Mouse (Mus musculus) forebrain, embryonic 12.5 days (tissue): Measurements from ENCODE around the gene Rpl9-ps1. TPM values are rescaled to one million over a fixed set of nuclear protein-coding genes. Genes with fewer than 3 reads are reported as not detected.

Experiments used
- ATAC-seq: fragments of 200-750 bp; cut with Nextera tagmentation; 2 replicates; pipeline ENCODE4 v1.8.0; 2017; ENCODE audit warnings: moderate TSS enrichment; ENCODE audit not compliant: low FRiP score
- H3K27ac ChIP-seq: fragments of 300-500 bp; sonication (generic); 2 replicates; pipeline ENCODE4 v1.5.1; 2016; ENCODE audit warnings: mild to moderate bottlenecking
- H3K27me3 ChIP-seq: fragments of 300-500 bp; sonication (generic); 2 replicates; pipeline ENCODE4 v1.6.1; 2016; ENCODE audit warnings: mild to moderate bottlenecking
- H3K36me3 ChIP-seq: fragments of 300-500 bp; sonication (generic); replicated peaks from 2 replicates; pipeline ENCODE4 v1.6.1; 2016; ENCODE audit warnings: mild to moderate bottlenecking
- H3K4me1 ChIP-seq: fragments of 300-500 bp; sonication (generic); 2 replicates; pipeline ENCODE4 v1.6.1; 2016
- H3K4me2 ChIP-seq: fragments of 300-500 bp; sonication (generic); 2 replicates; pipeline ENCODE4 v1.6.1; 2016; ENCODE audit warnings: mild to moderate bottlenecking, moderate library complexity
- H3K4me3 ChIP-seq: fragments of 300-500 bp; sonication (generic); replicated peaks from 2 replicates; pipeline ENCODE4 v1.5.1; 2016; ENCODE audit warnings: mild to moderate bottlenecking
- H3K9ac ChIP-seq: fragments of 300-500 bp; sonication (generic); 2 replicates; pipeline ENCODE4 v1.6.1; 2016; ENCODE audit warnings: mild to moderate bottlenecking
- H3K9me3 ChIP-seq: fragments of 300-500 bp; sonication (generic); 2 replicates; pipeline ENCODE4 v1.6.1; 2016
- whole genome bisulfite sequencing: fragments of 180-500 bp; shearing (Covaris S2); methylation state at CpG from one replicate; pipeline ENCODE4 v1.1.7; 2016; 5-methylcytosine and 5-hydroxymethylcytosine counted together
- polyA plus RNA-seq: library from polyadenylated mRNA; unstranded; fragments of >200 nt; fragmentation: Nextera tagmentation; extraction: Ambion mirVana; gene quantifications from 2 replicates; pipeline ENCODE4 v1.2.1, GENCODE M21; 2016

Rpl9-ps1 gene
- polyA plus RNA-seq, 1 experiment from 2014 or later = not detected

DNA sequence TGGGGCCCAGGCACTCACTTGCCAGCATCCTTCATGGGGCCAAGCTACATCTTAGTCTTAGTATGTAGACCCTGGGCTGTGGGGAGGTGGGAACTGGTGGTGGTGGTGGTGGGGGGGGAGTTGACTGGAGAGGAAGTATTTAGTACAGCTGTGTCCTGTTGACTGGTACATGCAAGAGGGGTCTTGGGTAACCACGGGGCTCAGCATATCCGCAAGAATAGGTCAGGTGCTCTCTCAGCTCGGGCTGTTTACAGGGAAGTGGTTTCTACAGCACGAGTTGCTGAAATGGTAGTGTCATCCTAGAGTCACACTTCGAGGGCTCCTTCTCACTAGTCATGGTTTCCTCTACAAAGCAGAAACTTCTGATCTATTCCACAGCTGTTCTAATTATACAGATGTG lies 5.3 kb downstream of the Rpl9-ps1 start:
- no peaks in the 10 kb centered on the region for H3K27me3 ChIP-seq
- WGBS = 89% methylated on average over 5 of the region's 5 CpGs

DNA sequence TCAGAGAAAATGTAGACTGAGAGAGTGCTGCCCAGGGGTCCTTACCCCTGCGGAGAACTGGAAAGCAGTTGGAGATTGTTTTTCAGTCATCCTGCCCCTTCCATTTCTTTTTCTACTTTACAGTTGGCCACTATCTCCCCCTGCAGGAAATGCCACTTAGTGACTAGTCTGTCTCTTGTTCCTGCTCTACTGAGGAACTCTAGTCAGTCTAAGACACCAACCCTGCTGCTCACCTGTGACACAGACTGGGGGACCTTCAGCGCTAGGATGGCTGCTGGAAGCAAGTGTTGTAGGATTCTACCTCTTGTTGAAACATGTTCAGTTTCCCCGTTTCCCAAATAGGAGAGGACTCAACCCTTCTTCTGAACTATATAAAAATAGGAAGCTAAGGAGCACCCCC lies 5.9 kb downstream of the Rpl9-ps1 start:
- no peak for ATAC-seq
- H3K36me3 ChIP-seq = no peaks in the 10 kb centered on the region
- H3K4me1 ChIP-seq = no peaks in the 10 kb centered on the region
- H3K9ac ChIP-seq = no peak overlapping the region
- WGBS = 65% methylated on average over 3 of the region's 3 CpGs
- H3K4me3 ChIP-seq = no peak overlapping the region
- H3K27ac ChIP-seq = no peak overlapping the region
- H3K27me3 ChIP-seq = no peaks in the 10 kb centered on the region
- H3K9me3 ChIP-seq = no peaks in the 10 kb centered on the region
- no peak overlapping the region for H3K4me2 ChIP-seq

More for the DNA sequence above, 5.3 kb downstream of the Rpl9-ps1 start:
- no peak overlapping the region for H3K9ac ChIP-seq
- H3K4me3 ChIP-seq = no peak overlapping the region
- no peak overlapping the region for H3K4me2 ChIP-seq
- H3K4me1 ChIP-seq = no peaks in the 10 kb centered on the region
- no peaks in the 10 kb centered on the region for H3K36me3 ChIP-seq
- H3K27ac ChIP-seq = no peak overlapping the region
- H3K9me3 ChIP-seq = no peaks in the 10 kb centered on the region
- no peak for ATAC-seq

DNA sequence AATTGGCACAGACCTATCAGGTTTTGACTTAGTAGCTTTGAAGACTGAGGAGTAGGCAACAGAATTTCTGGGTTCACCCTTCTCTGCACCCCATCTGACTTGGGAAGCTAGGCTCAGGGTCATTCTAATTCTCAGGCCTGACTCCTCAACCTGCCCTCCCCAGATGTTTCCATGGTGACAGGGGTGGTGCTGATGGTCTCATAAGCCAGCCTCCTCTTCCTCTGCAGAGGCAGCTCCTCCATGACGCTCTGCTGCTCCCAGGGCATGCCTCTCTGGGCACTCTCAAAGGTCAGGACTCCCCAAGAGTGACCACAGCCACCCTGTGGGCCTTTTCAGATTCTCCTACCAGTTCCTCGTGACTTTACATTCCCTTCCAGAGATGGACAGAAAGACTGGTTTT lies 6.5 kb downstream of the Rpl9-ps1 start:
- Histone ChIP-seq H3K9me3 (no peaks in the 10 kb centered on the region), H3K4me1 (no peaks in the 10 kb centered on the region), H3K4me2 (no peak overlapping the region), H3K36me3 (no peaks in the 10 kb centered on the region), H3K9ac (no peak overlapping the region), H3K27ac (no peak overlapping the region), H3K4me3 (no peak overlapping the region), H3K27me3 (no peaks in the 10 kb centered on the region)
- 56% methylated on average over 2 of the region's 2 CpGs for WGBS
- no peak for ATAC-seq

DNA sequence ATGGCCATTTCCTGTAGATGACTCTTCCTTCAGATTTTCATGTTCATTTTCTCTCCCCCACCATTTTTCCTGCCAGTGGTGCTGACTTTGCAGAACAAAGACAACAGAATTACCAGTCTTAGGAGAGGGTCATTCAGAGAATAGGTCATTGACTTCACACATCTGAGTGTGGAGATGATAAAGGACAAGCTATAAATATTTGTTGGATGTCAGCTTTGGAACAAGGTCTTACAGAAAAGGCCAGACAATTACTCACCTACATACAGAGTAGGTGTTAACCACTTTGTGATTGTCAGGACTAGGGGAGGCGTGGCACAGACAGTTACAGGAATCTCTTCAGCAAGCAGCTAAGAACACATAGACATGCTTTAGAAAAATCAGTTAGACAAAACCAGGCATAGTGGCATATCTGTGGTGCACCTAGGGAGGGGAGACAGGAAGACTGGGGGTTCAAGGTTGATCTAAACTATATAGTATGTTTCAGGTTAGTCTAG lies 8.6 kb downstream of the Rpl9-ps1 start:
- Histone ChIP-seq H3K4me2 (no peak overlapping the region), H3K9ac (no peak overlapping the region), H3K27me3 (no peaks in the 10 kb centered on the region), H3K9me3 (no peaks in the 10 kb centered on the region), H3K36me3 (no peaks in the 10 kb centered on the region), H3K4me3 (no peak overlapping the region), H3K27ac (no peak overlapping the region), H3K4me1 (no peaks in the 10 kb centered on the region)
- no peak for ATAC-seq
- 78% methylated on average over 1 of the region's 1 CpGs for WGBS

DNA sequence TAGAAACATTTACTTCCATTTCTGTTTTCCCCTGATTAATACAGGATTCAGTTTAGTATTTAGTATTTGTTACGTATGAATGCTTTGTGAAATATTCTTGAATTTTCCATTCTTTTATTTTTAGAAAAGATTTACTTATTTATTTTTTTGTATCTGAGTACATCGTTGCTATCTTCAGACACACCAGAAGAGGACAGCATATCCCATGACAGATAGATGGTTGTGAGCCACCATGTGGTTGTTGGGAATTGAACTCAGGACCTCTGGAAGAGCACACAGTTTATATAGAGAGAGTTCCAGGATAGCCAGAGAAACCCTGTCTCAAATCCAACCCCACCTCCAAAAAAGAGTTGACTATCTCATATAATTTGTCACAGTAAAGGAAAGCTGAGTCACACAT lies 10.5 kb downstream of the Rpl9-ps1 start:
- H3K27me3 ChIP-seq = no peaks in the 10 kb centered on the region
- no peak for ATAC-seq
- no peak overlapping the region for H3K4me2 ChIP-seq
- H3K27ac ChIP-seq = no peak overlapping the region
- H3K4me3 ChIP-seq = no peak overlapping the region
- no peak overlapping the region for H3K9ac ChIP-seq
- no peaks in the 10 kb centered on the region for H3K36me3 ChIP-seq
- no peaks in the 10 kb centered on the region for H3K9me3 ChIP-seq
- 89% methylated on average over 2 of the region's 2 CpGs for WGBS
- no peaks in the 10 kb centered on the region for H3K4me1 ChIP-seq

DNA sequence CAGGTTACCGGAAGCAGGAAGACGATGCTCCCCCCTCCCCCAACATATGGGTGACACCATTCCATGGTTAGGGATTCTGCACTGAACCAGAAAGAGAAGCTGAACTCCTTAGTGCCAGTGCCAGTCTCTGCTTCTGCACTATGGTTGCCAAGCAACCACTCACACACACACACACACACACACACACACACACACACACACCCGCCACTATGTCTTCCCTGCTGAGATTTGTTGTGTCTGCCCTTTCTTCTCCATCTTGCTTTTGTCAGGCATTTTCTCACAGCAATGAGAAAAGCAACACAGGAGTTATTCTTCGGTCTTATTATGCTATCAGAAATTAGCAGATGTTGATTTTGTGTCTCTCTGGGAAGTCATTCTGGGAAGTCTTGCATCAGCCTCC lies 11.0 kb downstream of the Rpl9-ps1 start:
- H3K27ac ChIP-seq = no peak overlapping the region
- no peaks in the 10 kb centered on the region for H3K9me3 ChIP-seq
- H3K4me3 ChIP-seq = no peak overlapping the region
- H3K9ac ChIP-seq = no peak overlapping the region
- no peaks in the 10 kb centered on the region for H3K27me3 ChIP-seq
- ATAC-seq = no peak
- no peaks in the 10 kb centered on the region for H3K4me1 ChIP-seq
- H3K36me3 ChIP-seq = no peaks in the 10 kb centered on the region
- H3K4me2 ChIP-seq = no peak overlapping the region
- 46% methylated on average over 4 of the region's 4 CpGs for WGBS

DNA sequence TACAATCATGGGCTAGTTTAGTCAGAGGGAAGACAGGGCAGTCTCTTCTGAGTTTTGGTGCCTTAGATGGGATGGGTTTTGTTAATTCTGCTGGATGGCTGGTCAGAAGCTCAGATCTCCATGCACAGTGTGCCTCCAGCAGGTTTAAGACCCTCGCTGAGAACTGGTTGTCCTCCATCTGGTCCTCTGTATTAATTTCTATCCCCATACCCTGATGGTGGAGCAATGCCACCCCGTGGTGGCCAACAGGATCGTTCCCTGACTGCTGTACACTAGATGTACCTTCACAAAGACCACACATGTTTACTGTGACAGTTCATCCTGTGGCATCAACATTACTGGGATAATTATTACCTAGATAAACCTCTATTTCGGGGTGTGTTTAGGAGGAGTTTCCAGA lies 12.7 kb downstream of the Rpl9-ps1 start:
- Histone ChIP-seq H3K9me3 (no peaks in the 10 kb centered on the region), H3K4me2 (no peak overlapping the region), H3K27me3 (no peaks in the 10 kb centered on the region), H3K4me1 (no peaks in the 10 kb centered on the region), H3K4me3 (no peak overlapping the region), H3K9ac (no peak overlapping the region), H3K27ac (no peak overlapping the region), H3K36me3 (no peaks in the 10 kb centered on the region)
- ATAC-seq = no peak
- 69% methylated on average over 4 of the region's 4 CpGs for WGBS

DNA sequence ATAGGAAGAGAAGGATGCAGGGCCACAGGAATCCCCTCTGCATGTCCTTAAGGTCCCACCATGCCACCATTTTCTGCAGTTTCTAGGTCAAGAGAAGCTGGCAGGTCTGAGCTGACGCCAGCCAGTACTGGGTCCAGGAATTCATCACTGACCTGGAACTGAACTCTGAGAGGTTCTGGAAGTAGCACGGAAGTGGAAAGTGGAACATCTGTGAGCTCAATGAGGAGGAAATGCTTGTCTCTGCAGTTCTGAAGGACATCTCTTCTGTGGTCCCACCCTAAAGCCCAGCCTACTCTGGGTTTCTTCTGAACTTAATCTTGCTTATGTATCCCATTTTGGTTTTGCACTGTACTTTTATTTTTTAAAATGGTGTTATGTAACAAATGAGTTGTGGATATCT lies 14.4 kb downstream of the Rpl9-ps1 start:
- no peaks in the 10 kb centered on the region for H3K9me3 ChIP-seq
- no peak overlapping the region for H3K4me2 ChIP-seq
- no peaks in the 10 kb centered on the region for H3K4me1 ChIP-seq
- 93% methylated on average over 2 of the region's 2 CpGs for WGBS
- no peak overlapping the region for H3K4me3 ChIP-seq
- ATAC-seq = no peak
- H3K36me3 ChIP-seq = no peaks in the 10 kb centered on the region
- H3K27ac ChIP-seq = no peak overlapping the region
- H3K9ac ChIP-seq = no peak overlapping the region
- no peaks in the 10 kb centered on the region for H3K27me3 ChIP-seq

DNA sequence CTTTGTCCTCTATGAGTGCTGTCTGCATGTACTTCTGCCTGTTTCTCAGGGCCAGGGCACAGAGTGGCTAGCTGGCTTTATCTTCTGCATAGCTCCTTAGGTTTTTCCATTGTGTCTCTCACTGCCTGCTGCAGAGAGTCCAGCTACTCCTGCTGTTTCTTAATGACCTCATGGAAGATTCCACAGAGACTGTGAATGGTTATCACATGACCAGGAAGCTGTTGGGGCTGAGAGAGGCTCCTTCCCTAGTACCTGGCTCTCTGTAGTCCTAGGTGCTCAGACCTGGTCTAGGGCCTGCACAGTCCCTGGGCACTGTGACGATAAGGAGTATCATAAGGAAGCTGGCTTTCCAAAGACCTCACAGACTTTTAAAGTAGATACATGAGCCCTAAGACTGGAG lies 14.8 kb downstream of the Rpl9-ps1 start:
- Histone ChIP-seq H3K4me1 (no peaks in the 10 kb centered on the region), H3K4me2 (no peak overlapping the region), H3K36me3 (no peaks in the 10 kb centered on the region), H3K27me3 (no peaks in the 10 kb centered on the region), H3K9me3 (no peaks in the 10 kb centered on the region), H3K9ac (no peak overlapping the region), H3K4me3 (no peak overlapping the region), H3K27ac (no peak overlapping the region)
- WGBS = 81% methylated on average over 1 of the region's 1 CpGs
- no peak for ATAC-seq

DNA sequence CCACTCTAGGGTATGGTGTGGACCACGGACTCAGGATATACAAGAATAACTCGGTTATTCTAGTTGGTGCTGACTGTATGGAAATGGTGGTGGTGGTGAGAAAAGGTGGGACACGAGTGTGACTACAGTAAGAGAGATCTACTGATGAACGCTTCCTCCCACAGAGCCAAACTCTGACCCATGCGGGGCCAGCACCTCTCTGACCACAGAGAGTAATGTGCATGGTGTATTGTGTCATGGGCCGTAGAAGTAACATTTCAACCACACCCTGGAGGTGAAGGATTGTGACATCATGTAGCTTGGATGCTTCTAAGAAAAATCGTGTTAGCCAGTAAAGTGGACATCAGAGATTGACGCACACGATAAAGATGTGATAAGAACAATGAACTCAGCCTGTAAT lies 16.6 kb downstream of the Rpl9-ps1 start:
- WGBS = 90% methylated on average over 9 of the region's 9 CpGs
- H3K36me3 ChIP-seq = no peaks in the 10 kb centered on the region

DNA sequence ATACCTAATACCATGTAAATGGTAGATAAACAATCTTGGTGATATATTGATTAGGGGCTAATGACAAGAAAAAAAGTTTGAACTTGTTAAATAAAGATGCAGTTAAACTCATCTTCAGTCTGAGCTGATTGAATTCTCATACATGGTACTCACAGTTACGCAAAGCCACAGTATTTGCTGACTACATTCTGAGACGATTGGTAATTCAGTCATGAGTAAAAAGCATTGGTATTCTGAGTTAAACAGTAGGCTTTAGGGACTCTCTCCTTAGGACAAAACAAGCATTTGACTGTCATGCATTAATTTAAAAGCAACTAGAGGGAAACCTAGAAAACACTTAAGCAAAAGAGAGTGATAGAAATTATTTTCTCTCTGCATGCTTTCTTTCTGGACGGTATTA lies 21.8 kb downstream of the Rpl9-ps1 start:
- H3K27ac ChIP-seq = no peak overlapping the region
- no peaks in the 10 kb centered on the region for H3K27me3 ChIP-seq
- no peaks in the 10 kb centered on the region for H3K4me1 ChIP-seq
- 93% methylated on average over 3 of the region's 3 CpGs for WGBS
- H3K9ac ChIP-seq = no peak overlapping the region
- H3K4me2 ChIP-seq = no peak overlapping the region
- no peaks in the 10 kb centered on the region for H3K36me3 ChIP-seq
- H3K4me3 ChIP-seq = no peak overlapping the region
- ATAC-seq = no peak
- no peaks in the 10 kb centered on the region for H3K9me3 ChIP-seq

More for the DNA sequence above, 16.6 kb downstream of the Rpl9-ps1 start:
- ATAC-seq = no peak
- Histone ChIP-seq H3K4me3 (no peak overlapping the region), H3K27ac (no peak overlapping the region), H3K9me3 (no peaks in the 10 kb centered on the region), H3K9ac (no peak overlapping the region), H3K4me2 (no peak overlapping the region), H3K4me1 (no peaks in the 10 kb centered on the region), H3K27me3 (no peaks in the 10 kb centered on the region)

DNA sequence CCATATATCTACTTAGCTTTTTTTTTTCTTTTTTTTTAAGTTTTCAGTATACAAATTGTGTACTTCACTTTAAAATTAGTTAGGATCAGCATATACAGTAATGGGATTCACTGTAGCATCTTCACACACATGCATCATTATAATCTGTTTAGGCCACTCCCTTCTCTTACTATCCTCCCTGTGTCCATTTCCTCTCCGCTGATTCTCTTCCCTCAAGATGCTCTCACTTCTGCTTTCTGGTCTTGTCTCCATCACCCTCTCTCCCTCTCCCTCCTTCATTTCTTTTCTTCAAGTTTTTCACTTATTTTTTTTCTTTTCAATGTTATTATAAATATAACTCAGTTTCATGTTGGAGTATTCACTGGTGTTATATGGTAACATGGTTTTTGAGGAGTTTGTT lies 26.4 kb downstream of the Rpl9-ps1 start:
- Histone ChIP-seq H3K36me3 (no peaks in the 10 kb centered on the region), H3K4me3 (no peak overlapping the region), H3K4me1 (no peaks in the 10 kb centered on the region), H3K9me3 (no peaks in the 10 kb centered on the region), H3K9ac (no peak overlapping the region), H3K27me3 (no peaks in the 10 kb centered on the region), H3K27ac (no peak overlapping the region), H3K4me2 (no peak overlapping the region)
- 93% methylated on average over 1 of the region's 1 CpGs for WGBS
- ATAC-seq = no peak

DNA sequence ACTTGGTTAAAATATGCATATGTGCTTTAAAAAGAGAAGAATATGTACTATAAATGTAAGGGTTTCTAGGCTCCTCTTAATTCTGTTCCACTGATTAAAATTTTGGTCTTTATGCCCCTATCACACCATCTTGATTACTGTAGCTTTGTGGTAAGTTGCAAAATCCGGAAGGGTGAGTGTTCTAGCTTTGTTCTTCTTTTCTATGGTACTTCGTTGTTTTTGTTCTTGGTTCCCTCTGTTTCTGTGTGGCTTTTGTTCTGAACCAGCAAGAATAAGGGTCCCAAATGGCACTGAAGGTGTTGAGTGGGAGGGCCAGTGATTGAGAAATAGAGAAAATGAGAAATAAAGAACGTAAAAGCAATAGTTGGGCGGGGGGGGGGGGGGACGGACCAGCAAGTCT lies 27.2 kb downstream of the Rpl9-ps1 start:
- Histone ChIP-seq H3K27me3 (no peaks in the 10 kb centered on the region), H3K4me1 (no peaks in the 10 kb centered on the region), H3K27ac (no peak overlapping the region), H3K4me2 (no peak overlapping the region), H3K4me3 (no peak overlapping the region), H3K36me3 (no peaks in the 10 kb centered on the region), H3K9ac (no peak overlapping the region), H3K9me3 (no peaks in the 10 kb centered on the region)
- no peak for ATAC-seq
- WGBS = 59% methylated on average over 5 of the region's 5 CpGs

DNA sequence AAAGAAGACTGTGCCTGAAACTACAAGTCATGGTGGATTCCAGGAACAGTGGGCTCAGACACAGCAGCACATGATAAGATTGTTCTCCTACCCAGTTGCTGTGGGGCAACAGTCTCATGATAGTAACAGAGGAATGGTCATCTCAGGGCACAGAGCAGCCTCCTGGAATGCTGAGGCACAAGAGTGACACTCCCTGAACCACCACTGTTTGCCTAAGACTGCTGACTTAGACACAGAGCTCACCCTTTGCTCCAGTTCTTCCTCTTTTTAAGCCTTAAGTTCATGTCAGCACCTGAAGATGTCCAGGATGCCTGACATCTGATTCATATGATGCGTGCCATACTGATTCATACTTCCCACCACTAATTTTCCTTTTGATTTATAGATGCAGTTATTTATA lies 28.8 kb downstream of the Rpl9-ps1 start:
- H3K9ac ChIP-seq = no peak overlapping the region
- H3K36me3 ChIP-seq = no peaks in the 10 kb centered on the region
- no peak for ATAC-seq
- H3K4me1 ChIP-seq = no peaks in the 10 kb centered on the region
- H3K27me3 ChIP-seq = no peaks in the 10 kb centered on the region
- H3K9me3 ChIP-seq = no peaks in the 10 kb centered on the region
- 97% methylated on average over 1 of the region's 1 CpGs for WGBS
- H3K27ac ChIP-seq = no peak overlapping the region
- no peak overlapping the region for H3K4me2 ChIP-seq
- no peak overlapping the region for H3K4me3 ChIP-seq
